Comparison of ENCODE assay signal across 24 mouse cellular contexts in genomic region chr2:18617520-18617919, GRCm38 (mm10). TPM values are rescaled to one million over a fixed set of nuclear protein-coding genes. Genes with fewer than 3 reads are reported as not detected.
A peak's percentile ranks its signal among the peaks of the same experiment; 100 is the strongest.
DNase-seq lines count a peak whose midpoint lies in the region; ATAC-seq and TF ChIP-seq lines count a peak whose summit lies in the region.
"Had no signal": no experiment of that assay in that cellular context is flagged by ENCODE, and none has a peak within 500 bp of the region (broad histone marks: within the 10 kb centered on the region; RNA-seq: fewer than 3 reads in every experiment).

No protein-coding gene starts in this region.

- no peak overlapping the region for H3K27ac ChIP-seq in forebrain, embryonic 13.5 days
- H3K27ac ChIP-seq in forebrain, embryonic 10.5 days = no peak overlapping the region
- no peak overlapping the region for H3K27ac ChIP-seq in hindbrain, embryonic 16.5 days (ENCODE audit: low read depth, low read length)
- H3K27ac ChIP-seq in hindbrain, embryonic 11.5 days (ENCODE audit: low read depth, low read length) = no peak overlapping the region
- H3K27ac ChIP-seq in lung, embryonic 14.5 days (ENCODE audit: low read depth) = no peak overlapping the region
- H3K27ac ChIP-seq in ES-E14 (ENCODE audit: insufficient read depth, low read depth, low read length, poor library complexity, severe bottlenecking) = peak overlapping the region; percentile 33; the same call in 1 of the 2 replicates
- H3K27ac ChIP-seq: embryonic facial prominence, embryonic 15.5 days; left cerebral cortex, adult 2 months; liver, embryonic 13.5 days; macrophage had no signal

- TF ChIP-seq CTCF in lung, embryonic 14.5 days (IDR thresholded peaks at IDR 0.05; ENCODE audit: low read depth) = no peak

- no peak overlapping the region for H3K9ac ChIP-seq in forebrain, embryonic 13.5 days
- H3K9ac ChIP-seq in hindbrain, embryonic 16.5 days (ENCODE audit: low read depth, low read length) = no peak overlapping the region
- H3K9ac ChIP-seq in hindbrain, embryonic 11.5 days (ENCODE audit: low read depth, low read length) = no peak overlapping the region
- H3K9ac ChIP-seq in lung, embryonic 14.5 days = no peak overlapping the region
- no peak overlapping the region for H3K9ac ChIP-seq in ES-E14 (ENCODE audit: insufficient read depth, low read depth, low read length, poor library complexity, severe bottlenecking)
- H3K9ac ChIP-seq: embryonic facial prominence, embryonic 15.5 days; liver, embryonic 13.5 days had no signal

- ATAC-seq in forebrain, embryonic 13.5 days = no peak
- ATAC-seq in hindbrain, embryonic 16.5 days = no peak
- no peak for ATAC-seq in hindbrain, embryonic 11.5 days (ENCODE audit: low FRiP score)
- ATAC-seq in lung, embryonic 14.5 days (ENCODE audit: insufficient read depth) = no peak
- ATAC-seq: CD4-positive, CD25-positive, alpha-beta regulatory T cell, adult 4 months; inflammation-experienced regulatory T-cells, adult 6 months had no signal

- peaks cover 11% of the 10 kb centered on the region for H3K27me3 ChIP-seq in forebrain, embryonic 13.5 days
- H3K27me3 ChIP-seq in forebrain, embryonic 10.5 days (ENCODE audit: poor library complexity, severe bottlenecking) = peaks cover 58% of the 10 kb centered on the region
- H3K27me3 ChIP-seq in hindbrain, embryonic 16.5 days (replicated peaks; ENCODE audit: control insufficient read depth, insufficient read depth, low read length) = no peaks in the 10 kb centered on the region; the same call in 1 of the 2 replicates
- no peaks in the 10 kb centered on the region; the same call in 1 of the 2 replicates for H3K27me3 ChIP-seq in hindbrain, embryonic 11.5 days (ENCODE audit: control insufficient read depth, insufficient read depth, low read length)
- H3K27me3 ChIP-seq in lung, embryonic 14.5 days (ENCODE audit: insufficient read depth, low read length) = no peaks in the 10 kb centered on the region
- H3K27me3 ChIP-seq: embryonic facial prominence, embryonic 15.5 days had no signal

- no peak overlapping the region for H3K4me3 ChIP-seq in forebrain, embryonic 13.5 days
- H3K4me3 ChIP-seq in forebrain, embryonic 10.5 days = no peak overlapping the region
- H3K4me3 ChIP-seq in hindbrain, embryonic 16.5 days (ENCODE audit: low read length) = no peak overlapping the region
- no peak overlapping the region for H3K4me3 ChIP-seq in hindbrain, embryonic 11.5 days (ENCODE audit: low read depth, low read length)
- no peak overlapping the region for H3K4me3 ChIP-seq in lung, embryonic 14.5 days (ENCODE audit: low read depth, low read length)
- no peak overlapping the region for H3K4me3 ChIP-seq in ES-E14 (ENCODE audit: insufficient read depth in 1 of 2, low read depth in 1 of 2, low read length in 2 of 2, poor library complexity in 1 of 2, severe bottlenecking in 1 of 2)
- H3K4me3 ChIP-seq: embryonic facial prominence, embryonic 15.5 days; left cerebral cortex, adult 2 months; liver, embryonic 13.5 days; myocyte had no signal

- H3K9me3 ChIP-seq in forebrain, embryonic 13.5 days (replicated peaks) = no peaks in the 10 kb centered on the region
- H3K9me3 ChIP-seq in forebrain, embryonic 10.5 days = no peaks in the 10 kb centered on the region
- H3K9me3 ChIP-seq in hindbrain, embryonic 16.5 days (ENCODE audit: control insufficient read depth, low read length) = no peaks in the 10 kb centered on the region
- H3K9me3 ChIP-seq in hindbrain, embryonic 11.5 days (ENCODE audit: control insufficient read depth, low read length) = no peaks in the 10 kb centered on the region
- no peaks in the 10 kb centered on the region for H3K9me3 ChIP-seq in lung, embryonic 14.5 days (ENCODE audit: low read depth, low read length)
- H3K9me3 ChIP-seq in ES-E14 (ENCODE audit: control insufficient read depth, insufficient read depth, low read depth, low read length) = no peaks in the 10 kb centered on the region
- H3K9me3 ChIP-seq: embryonic facial prominence, embryonic 15.5 days; liver, embryonic 13.5 days had no signal

- 30% methylated on average over 5 of the region's 5 CpGs for WGBS in forebrain, embryonic 13.5 days
- WGBS in forebrain, embryonic 10.5 days = 34% methylated on average over 5 of the region's 5 CpGs
- 22% methylated on average over 5 of the region's 5 CpGs for WGBS in hindbrain, embryonic 16.5 days
- 18% methylated on average over 5 of the region's 5 CpGs for WGBS in hindbrain, embryonic 11.5 days
- 20% methylated on average over 5 of the region's 5 CpGs for WGBS in lung, embryonic 14.5 days

- 0 out of 2 replicates have a peak overlapping the region, but pooled peaks have one; percentile 16 for H3K4me2 ChIP-seq in forebrain, embryonic 13.5 days
- peak overlapping the region; percentile 12; the same call in 1 of the 2 replicates for H3K4me2 ChIP-seq in hindbrain, embryonic 16.5 days (ENCODE audit: low read length)
- H3K4me2 ChIP-seq in hindbrain, embryonic 11.5 days (replicated peaks; ENCODE audit: low read depth, low read length) = no peak overlapping the region
- 0 out of 2 replicates have a peak overlapping the region, but pooled peaks have one; percentile 18 for H3K4me2 ChIP-seq in lung, embryonic 14.5 days
- H3K4me2 ChIP-seq: embryonic facial prominence, embryonic 15.5 days; heart, embryonic 11.5 days; liver, embryonic 13.5 days had no signal

- no peak for DNase-seq in forebrain, embryonic 10.5 days (ENCODE audit: extremely low spot score, low spot score)
- no peak for DNase-seq in hindbrain, embryonic 11.5 days (ENCODE audit: low spot score)
- DNase-seq in lung, embryonic 14.5 days = no peak
- no peak for DNase-seq in lung, postnatal 25 days (ENCODE audit: low spot score)
- DNase-seq in ES-E14 (ENCODE audit: low read depth, low spot score) = no peak
- DNase-seq in gastrocnemius, postnatal 4 days (ENCODE audit: low spot score in 2 of 2) = no peak
- DNase-seq: adrenal gland, postnatal 25 days; cerebellum, adult 8-10 months; cerebellum, postnatal 36 days; heart, postnatal 14 days; kidney, adult 9 months; liver, embryonic 13.5 days; lung, adult 2 months; thymus, adult 18-20 months; thymus, postnatal 36 days had no signal

- no peaks in the 10 kb centered on the region for H3K36me3 ChIP-seq in forebrain, embryonic 13.5 days (ENCODE audit: poor library complexity, severe bottlenecking)
- H3K36me3 ChIP-seq in forebrain, embryonic 10.5 days (replicated peaks) = no peaks in the 10 kb centered on the region
- H3K36me3 ChIP-seq in hindbrain, embryonic 16.5 days (ENCODE audit: control insufficient read depth, insufficient read depth, low read length) = no peaks in the 10 kb centered on the region
- no peaks in the 10 kb centered on the region for H3K36me3 ChIP-seq in hindbrain, embryonic 11.5 days (ENCODE audit: control insufficient read depth, insufficient read depth, low read length)
- no peaks in the 10 kb centered on the region for H3K36me3 ChIP-seq in lung, embryonic 14.5 days (ENCODE audit: insufficient read depth)
- H3K36me3 ChIP-seq in ES-E14 (ENCODE audit: control insufficient read depth, insufficient read depth, low read length, poor library complexity, severe bottlenecking) = no peaks in the 10 kb centered on the region
- H3K36me3 ChIP-seq: embryonic facial prominence, embryonic 15.5 days; liver, embryonic 13.5 days had no signal

- in situ Hi-C loops in ES-E14 (cut with MboI; ENCODE audit: low sequenced_read_pairs in 2 of 2, unreplicated experiment in 2 of 2) = no loop called here

- H3K4me1 ChIP-seq in forebrain, embryonic 13.5 days = 0 out of 2 replicates have a peak, but pooled peaks cover 6% of the 10 kb centered on the region
- peaks cover 10% of the 10 kb centered on the region for H3K4me1 ChIP-seq in forebrain, embryonic 10.5 days
- no peaks in the 10 kb centered on the region for H3K4me1 ChIP-seq in hindbrain, embryonic 16.5 days (ENCODE audit: control insufficient read depth, insufficient read depth, low read depth, low read length)
- H3K4me1 ChIP-seq in hindbrain, embryonic 11.5 days (replicated peaks; ENCODE audit: control insufficient read depth, insufficient read depth, low read length) = no peaks in the 10 kb centered on the region
- no peaks in the 10 kb centered on the region for H3K4me1 ChIP-seq in lung, embryonic 14.5 days (ENCODE audit: insufficient read depth)
- H3K4me1 ChIP-seq in ES-E14 (ENCODE audit: control insufficient read depth in 2 of 2, insufficient read depth in 2 of 2, low read length in 2 of 2, poor library complexity in 1 of 2) = peaks cover 0 to 10% of the 10 kb centered on the region in 2 experiments; a peak in 1 of 4 replicates
- H3K4me1 ChIP-seq: embryonic facial prominence, embryonic 15.5 days; liver, embryonic 13.5 days had no signal

TF ChIP-seq in ES-E14, 5 proteins besides CTCF, POLR2A, EP300 and RAD21:
- TF ChIP-seq HCFC1 (IDR thresholded peaks at IDR 0.05; ENCODE audit: borderline replicate concordance, insufficient read depth, low read length) (no peak), MAFK (IDR thresholded peaks at IDR 0.05; ENCODE audit: insufficient read depth, low read depth, low read length) (no peak), ZNF384 (IDR thresholded peaks at IDR 0.05; ENCODE audit: low read depth, low read length) (no peak), CHD2 (IDR thresholded peaks at IDR 0.05; ENCODE audit: low read depth, low read length) (no peak), ZC3H11A (IDR thresholded peaks at IDR 0.05; ENCODE audit: borderline replicate concordance, low read depth, low read length) (no peak)
TF ChIP-seq in ES-E14: peak in this region for 0.

RNA-seq across cellular contexts. Expression of gene Commd3, which starts 54.7 kb away (rescaled TPM):
- 211 and 226 TPM in 2 replicates for polyA plus RNA-seq in forebrain, embryonic 13.5 days (2015; fragmentation: Nextera tagmentation; extraction: Ambion mirVana)
- 87.4 and 90.9 TPM in 2 replicates for polyA plus RNA-seq in forebrain, embryonic 10.5 days (2016; fragmentation: Nextera tagmentation; extraction: Ambion mirVana)
- 177 and 182 TPM in 2 replicates for polyA plus RNA-seq in hindbrain, embryonic 16.5 days (2015; fragmentation: Nextera tagmentation; extraction: Ambion mirVana)
- polyA plus RNA-seq in hindbrain, embryonic 11.5 days (2014; fragmentation: Nextera tagmentation; extraction: Ambion mirVana) = 152 and 161 TPM in 2 replicates
- polyA plus RNA-seq in lung, embryonic 14.5 days (2014; fragmentation: Nextera tagmentation; extraction: Ambion mirVana) = 194 and 200 TPM in 2 replicates
- total RNA-seq in ES-E14 (2012; rRNA removed) = 22.4 and 35.9 TPM in 2 replicates
- total RNA-seq in gastrocnemius, postnatal 4 days (2021) = 100 to 1,000 TPM; 117 to 119 TPM

RNA-seq across cellular contexts. Expression of gene Bmi1, which starts 59.3 kb away (rescaled TPM):
- polyA plus RNA-seq in forebrain, embryonic 13.5 days (2015; fragmentation: Nextera tagmentation; extraction: Ambion mirVana) = 34.4 and 35.5 TPM in 2 replicates
- polyA plus RNA-seq in forebrain, embryonic 10.5 days (2016; fragmentation: Nextera tagmentation; extraction: Ambion mirVana) = 25.9 and 28.3 TPM in 2 replicates
- polyA plus RNA-seq in hindbrain, embryonic 16.5 days (2015; fragmentation: Nextera tagmentation; extraction: Ambion mirVana) = 14.0 and 15.6 TPM in 2 replicates
- polyA plus RNA-seq in hindbrain, embryonic 11.5 days (2014; fragmentation: Nextera tagmentation; extraction: Ambion mirVana) = 40.6 and 48.8 TPM in 2 replicates
- 33.4 and 33.8 TPM in 2 replicates for polyA plus RNA-seq in lung, embryonic 14.5 days (2014; fragmentation: Nextera tagmentation; extraction: Ambion mirVana)
- 9.8 and 13.6 TPM in 2 replicates for total RNA-seq in ES-E14 (2012; rRNA removed)
- total RNA-seq in gastrocnemius, postnatal 4 days (2021) = 10 to 100 TPM; 25.3 to 29.2 TPM
